ENCODE assay signal across 8 mouse cellular contexts in genomic region chr3:93521462-93522057, GRCm38 (mm10). TPM values are rescaled to one million over a fixed set of nuclear protein-coding genes. Genes with fewer than 3 reads are reported as not detected.
A peak's percentile ranks its signal among the peaks of the same experiment; 100 is the strongest.
DNase-seq lines count a peak whose midpoint lies in the region; ATAC-seq and TF ChIP-seq lines count a peak whose summit lies in the region.
"Had no signal": no experiment of that assay in that cellular context is flagged by ENCODE, and none has a peak within 500 bp of the region (broad histone marks: within the 10 kb centered on the region; RNA-seq: fewer than 3 reads in every experiment).

No protein-coding gene starts in this region.

- H3K9me3 ChIP-seq in neural tube, embryonic 12.5 days: no peaks in the 10 kb centered on the region
- H3K9me3 ChIP-seq in forebrain, embryonic 15.5 days: no peaks in the 10 kb centered on the region
- no peaks in the 10 kb centered on the region for H3K9me3 ChIP-seq in liver, embryonic 12.5 days (replicated peaks)
- no peaks in the 10 kb centered on the region for H3K9me3 ChIP-seq in stomach, postnatal 0 days (ENCODE audit: control insufficient read depth, low read length)

- no peak overlapping the region for H3K9ac ChIP-seq in neural tube, embryonic 12.5 days
- no peak overlapping the region for H3K9ac ChIP-seq in forebrain, embryonic 15.5 days (replicated peaks)
- H3K9ac ChIP-seq in liver, embryonic 12.5 days: no peak overlapping the region
- H3K9ac ChIP-seq in stomach, postnatal 0 days (ENCODE audit: low read length): peak overlapping the region; percentile 79; the same call in 1 of the 2 replicates

- no peak for DNase-seq in neural tube, embryonic 10.5 days (ENCODE audit: extremely low spot score, low spot score)
- no peak for DNase-seq in stomach, postnatal 0 days (ENCODE audit: low spot score)
- DNase-seq in right cerebral cortex, postnatal 25 days: no peak
- DNase-seq in left cerebral cortex, postnatal 14 days (ENCODE audit: low spot score in 2 of 2): no peak

- H3K27me3 ChIP-seq in neural tube, embryonic 12.5 days (replicated peaks): no peaks in the 10 kb centered on the region
- H3K27me3 ChIP-seq in forebrain, embryonic 15.5 days: no peaks in the 10 kb centered on the region
- H3K27me3 ChIP-seq in liver, embryonic 12.5 days (replicated peaks): no peaks in the 10 kb centered on the region
- H3K27me3 ChIP-seq in stomach, postnatal 0 days (ENCODE audit: control insufficient read depth, insufficient read depth, low read length): no peaks in the 10 kb centered on the region

- 87% methylated on average over 8 of the region's 8 CpGs for WGBS in neural tube, embryonic 12.5 days
- WGBS in forebrain, embryonic 15.5 days: 86% methylated on average over 8 of the region's 8 CpGs
- WGBS in liver, embryonic 12.5 days (ENCODE audit: insufficient replicate concordance): 72% methylated on average over 8 of the region's 8 CpGs
- 66% methylated on average over 8 of the region's 8 CpGs for WGBS in stomach, postnatal 0 days

- ATAC-seq in neural tube, embryonic 12.5 days (ENCODE audit: low FRiP score, low read depth): no peak
- ATAC-seq in forebrain, embryonic 15.5 days (replicated peaks): no peak
- ATAC-seq in liver, embryonic 12.5 days: no peak
- ATAC-seq in stomach, postnatal 0 days (ENCODE audit: low FRiP score, low TSS enrichment): no peak

- H3K36me3 ChIP-seq in neural tube, embryonic 12.5 days: no peaks in the 10 kb centered on the region
- H3K36me3 ChIP-seq in forebrain, embryonic 15.5 days: no peaks in the 10 kb centered on the region
- H3K36me3 ChIP-seq in liver, embryonic 12.5 days: peaks cover 8% of the 10 kb centered on the region; the same call in 1 of the 2 replicates
- peaks cover 1% of the 10 kb centered on the region; the same call in 1 of the 2 replicates for H3K36me3 ChIP-seq in stomach, postnatal 0 days (ENCODE audit: control insufficient read depth, insufficient read depth, low read length)

- H3K4me2 ChIP-seq in neural tube, embryonic 12.5 days (replicated peaks): peak overlapping the region; percentile 74
- H3K4me2 ChIP-seq in forebrain, embryonic 15.5 days (replicated peaks): 0 out of 2 replicates have a peak overlapping the region, but pooled peaks have one; percentile 88
- peak overlapping the region; percentile 77 for H3K4me2 ChIP-seq in liver, embryonic 12.5 days
- H3K4me2 ChIP-seq in stomach, postnatal 0 days (replicated peaks; ENCODE audit: low read depth): peak overlapping the region; percentile 49

- intact Hi-C loops in left cerebral cortex, postnatal 14 days (cut with DNase I): no loop called here

- TF ChIP-seq CTCF in stomach, postnatal 0 days (IDR thresholded peaks at IDR 0.05; ENCODE audit: low read depth): no peak

- no peak overlapping the region for H3K4me3 ChIP-seq in neural tube, embryonic 12.5 days
- no peak overlapping the region for H3K4me3 ChIP-seq in forebrain, embryonic 15.5 days
- peak overlapping the region; percentile 59 for H3K4me3 ChIP-seq in liver, embryonic 12.5 days
- peak overlapping the region; percentile 72 for H3K4me3 ChIP-seq in stomach, postnatal 0 days (ENCODE audit: low read depth, low read length)

- no peak overlapping the region for H3K27ac ChIP-seq in neural tube, embryonic 12.5 days
- H3K27ac ChIP-seq in forebrain, embryonic 15.5 days (replicated peaks): no peak overlapping the region
- H3K27ac ChIP-seq in liver, embryonic 12.5 days: no peak overlapping the region
- H3K27ac ChIP-seq in stomach, postnatal 0 days (replicated peaks): peak overlapping the region; percentile 97

- peaks cover 7% of the 10 kb centered on the region for H3K4me1 ChIP-seq in neural tube, embryonic 12.5 days
- H3K4me1 ChIP-seq in forebrain, embryonic 15.5 days: peaks cover 8% of the 10 kb centered on the region
- peaks cover 17% of the 10 kb centered on the region for H3K4me1 ChIP-seq in liver, embryonic 12.5 days
- peaks cover 5% of the 10 kb centered on the region for H3K4me1 ChIP-seq in stomach, postnatal 0 days (replicated peaks; ENCODE audit: control insufficient read depth, insufficient read depth)

- TF ChIP-seq EP300 in stomach, postnatal 0 days (optimal IDR thresholded peaks at IDR 0.05): no peak

RNA-seq across cellular contexts. Expression of gene S100a11, which starts 1.3 kb away (rescaled TPM):
- polyA plus RNA-seq in neural tube, embryonic 12.5 days (2016; fragmentation: Nextera tagmentation; extraction: Ambion mirVana): 324 and 328 TPM in 2 replicates
- polyA plus RNA-seq in forebrain, embryonic 15.5 days (2015; fragmentation: Nextera tagmentation; extraction: Ambion mirVana): 102 and 108 TPM in 2 replicates
- 158 and 165 TPM in 2 replicates for polyA plus RNA-seq in liver, embryonic 12.5 days (2016; fragmentation: Nextera tagmentation; extraction: Ambion mirVana)
- 1,952 and 2,093 TPM in 2 replicates for polyA plus RNA-seq in stomach, postnatal 0 days (2015; fragmentation: Nextera tagmentation; extraction: Ambion mirVana)
- 10 to 100 TPM; 16.7 to 17.7 TPM for total RNA-seq in left cerebral cortex, postnatal 14 days (2021)

RNA-seq across cellular contexts. Expression of gene S100a10, which starts 33.3 kb away (rescaled TPM):
- polyA plus RNA-seq in neural tube, embryonic 12.5 days (2016; fragmentation: Nextera tagmentation; extraction: Ambion mirVana): 248 and 305 TPM in 2 replicates
- polyA plus RNA-seq in forebrain, embryonic 15.5 days (2015; fragmentation: Nextera tagmentation; extraction: Ambion mirVana): 114 and 115 TPM in 2 replicates
- 87.8 and 91.1 TPM in 2 replicates for polyA plus RNA-seq in liver, embryonic 12.5 days (2016; fragmentation: Nextera tagmentation; extraction: Ambion mirVana)
- 314 and 375 TPM in 2 replicates for polyA plus RNA-seq in stomach, postnatal 0 days (2015; fragmentation: Nextera tagmentation; extraction: Ambion mirVana)
- 10 to 100 TPM; 35.8 to 37.2 TPM for total RNA-seq in left cerebral cortex, postnatal 14 days (2021)

RNA-seq across cellular contexts. Expression of gene Tchhl1, which starts 53.0 kb away (rescaled TPM):
- not detected in 2 replicates for polyA plus RNA-seq in neural tube, embryonic 12.5 days (2016; fragmentation: Nextera tagmentation; extraction: Ambion mirVana)
- not detected in 2 replicates for polyA plus RNA-seq in forebrain, embryonic 15.5 days (2015; fragmentation: Nextera tagmentation; extraction: Ambion mirVana)
- polyA plus RNA-seq in liver, embryonic 12.5 days (2016; fragmentation: Nextera tagmentation; extraction: Ambion mirVana): not detected in 2 replicates
- polyA plus RNA-seq in stomach, postnatal 0 days (2015; fragmentation: Nextera tagmentation; extraction: Ambion mirVana): not detected in 2 replicates
- total RNA-seq in left cerebral cortex, postnatal 14 days (2021): not detected
- total RNA-seq: heart, postnatal 36 days had no signal

Comparison
In these comparisons a context has a peak if more than half of its experiments do, and no peak if none do; other contexts are left out.
1. H3K4me3 ChIP-seq: peak in liver, embryonic 12.5 days (single experiment) and stomach, postnatal 0 days (single experiment); none in neural tube, embryonic 12.5 days (single experiment) and forebrain, embryonic 15.5 days (single experiment).
2. Peak in every context shown above with its lines, with median percentiles within 50 percentile points of each other: H3K4me2 ChIP-seq.